Mouse (Mus musculus) CD4-positive, CD25-positive, alpha-beta regulatory T cell, adult 4 months (primary cell): ENCODE data around the gene Serinc3. TPM values are rescaled to one million over a fixed set of nuclear protein-coding genes. Genes with fewer than 3 reads are reported as not detected.

Source experiments
- ATAC-seq: one replicate; pipeline ENCODE4 v1.8.0; 2017
- polyA plus RNA-seq, 2 experiments: library from polyadenylated mRNA; unstranded; fragments of 100-300 nt; shearing (Covaris generic); gene quantifications; one replicate each; pipeline ENCODE4 v1.2.1; 2017

Gene Serinc3
- polyA plus RNA-seq, 2 experiments from 2014 or later: 131 to 203 TPM

- ATAC-seq: no peak
These were observed 52.8 kb downstream of the Serinc3 start for GRCm38 (mm10) chr2:163592084-163592483.

- no peak for ATAC-seq
These were observed 53.9 kb downstream of the Serinc3 start for GRCm38 (mm10) chr2:163590996-163591395.

- no peak for ATAC-seq
These were observed 54.7 kb downstream of the Serinc3 start for GRCm38 (mm10) chr2:163590211-163590610.

GRCm38 (mm10) chr2:163587506-163587905 is 57.4 kb downstream of the Serinc3 start:
- no peak for ATAC-seq

GRCm38 (mm10) chr2:163586384-163587261 is 58.3 kb downstream of the Serinc3 start:
- no peak for ATAC-seq

- no peak for ATAC-seq
These were observed 60.9 kb downstream of the Serinc3 start for GRCm38 (mm10) chr2:163584088-163584426.

- ATAC-seq: no peak
These were observed 61.5 kb downstream of the Serinc3 start for GRCm38 (mm10) chr2:163583226-163584087.

GRCm38 (mm10) chr2:163580069-163580945 is 64.6 kb downstream of the Serinc3 start:
- no peak for ATAC-seq

GRCm38 (mm10) chr2:163577986-163578385 is 66.9 kb downstream of the Serinc3 start:
- ATAC-seq: no peak

GRCm38 (mm10) chr2:163575248-163575647 is 69.7 kb downstream of the Serinc3 start:
- no peak for ATAC-seq

GRCm38 (mm10) chr2:163574321-163574720 is 70.6 kb downstream of the Serinc3 start:
- ATAC-seq: no peak

Other genes with a start within 250 kb of the Serinc3 start
- not detected for gene Jph2, start 247.1 kb downstream of the Serinc3 start, polyA plus RNA-seq
- gene Oser1, start 220.4 kb downstream of the Serinc3 start, polyA plus RNA-seq: 100 to 1,000 TPM; 134 to 146 TPM
- gene Gdap1l1, start 206.7 kb downstream of the Serinc3 start, polyA plus RNA-seq: not detected
- 1 to 10 TPM; 1.8 to 1.9 TPM for gene Fitm2, start 172.5 kb downstream of the Serinc3 start, polyA plus RNA-seq
- gene R3hdml, start 152.8 kb downstream of the Serinc3 start, polyA plus RNA-seq: not detected
- not detected for gene Hnf4a, start 138.3 kb downstream of the Serinc3 start, polyA plus RNA-seq
- 10 to 100 TPM; 43.3 to 74.1 TPM for gene Ttpal, start 42.8 kb downstream of the Serinc3 start, polyA plus RNA-seq
- gene Pkig, start 13.3 kb upstream of the Serinc3 start, polyA plus RNA-seq: 1 to 10 TPM; 1.5 to 9.0 TPM
- gene Ada, start 105.1 kb upstream of the Serinc3 start, polyA plus RNA-seq: 10 to 100 TPM in 1 of 2 experiments, 1 to 10 TPM in 1; 9.2 to 13.8 TPM
- not detected for gene Ccn5, start 175.7 kb upstream of the Serinc3 start, polyA plus RNA-seq
- gene Kcnk15, start 208.5 kb upstream of the Serinc3 start, polyA plus RNA-seq: not detected